Mouse (Mus musculus): ENCODE data around the gene Ift80.
"Not testable (repeated sequence)": the region's sequence is repeated elsewhere in the genome, so short reads cannot be mapped to it uniquely, and the experiment has no call there.

The Ift80 gene

GRCm38 (mm10) chr3:68986550-68986949 lies 17.8 kb downstream of the Ift80 start:
- no peak for DNase-seq (ENCODE audit: low read depth, low spot score)

GRCm38 (mm10) chr3:68980898-68981297 lies 23.5 kb downstream of the Ift80 start:
- no peak for DNase-seq (ENCODE audit: low read depth, low spot score)

- DNase-seq (ENCODE audit: low read depth, low spot score): no peak
Measured at GRCm38 (mm10) chr3:68979187-68979586, 25.2 kb downstream of the Ift80 start.

- no peak for DNase-seq (ENCODE audit: low read depth, low spot score)
Measured at GRCm38 (mm10) chr3:68977696-68978095, 26.7 kb downstream of the Ift80 start.

GRCm38 (mm10) chr3:68975533-68976490 lies 28.6 kb downstream of the Ift80 start:
- DNase-seq (ENCODE audit: low read depth, low spot score): no peak

GRCm38 (mm10) chr3:68974639-68975532 lies 29.5 kb downstream of the Ift80 start:
- DNase-seq (ENCODE audit: low read depth, low spot score): no peak

GRCm38 (mm10) chr3:68973574-68973973 lies 30.8 kb downstream of the Ift80 start:
- DNase-seq (ENCODE audit: low read depth, low spot score): no peak

- DNase-seq (ENCODE audit: low read depth, low spot score): no peak
Measured at GRCm38 (mm10) chr3:68969091-68969590, 35.2 kb downstream of the Ift80 start.

GRCm38 (mm10) chr3:68967404-68967803 lies 37.0 kb downstream of the Ift80 start:
- DNase-seq (ENCODE audit: low read depth, low spot score): no peak

GRCm38 (mm10) chr3:68966527-68967285 lies 37.7 kb downstream of the Ift80 start:
- DNase-seq (ENCODE audit: low read depth, low spot score): no peak

- DNase-seq (ENCODE audit: low read depth, low spot score): no peak
Measured at GRCm38 (mm10) chr3:68964682-68965081, 39.7 kb downstream of the Ift80 start.

- DNase-seq (ENCODE audit: low read depth, low spot score): no peak
Measured at GRCm38 (mm10) chr3:68957413-68957812, 47.0 kb downstream of the Ift80 start.

- DNase-seq (ENCODE audit: low read depth, low spot score): no peak
Measured at GRCm38 (mm10) chr3:68956454-68956853, 47.9 kb downstream of the Ift80 start.

GRCm38 (mm10) chr3:68954487-68954886 lies 49.9 kb downstream of the Ift80 start:
- no peak for DNase-seq (ENCODE audit: low read depth, low spot score)

GRCm38 (mm10) chr3:68952707-68953106 lies 51.7 kb downstream of the Ift80 start:
- DNase-seq (ENCODE audit: low read depth, low spot score): no peak

GRCm38 (mm10) chr3:68951971-68952370 lies 52.4 kb downstream of the Ift80 start:
- DNase-seq (ENCODE audit: low read depth, low spot score): not testable (repeated sequence)

GRCm38 (mm10) chr3:68949381-68949780 lies 55.0 kb downstream of the Ift80 start:
- no peak for DNase-seq (ENCODE audit: low read depth, low spot score)

- DNase-seq (ENCODE audit: low read depth, low spot score): no peak
Measured at GRCm38 (mm10) chr3:68948918-68949317, 55.5 kb downstream of the Ift80 start.

- no peak for DNase-seq (ENCODE audit: low read depth, low spot score)
Measured at GRCm38 (mm10) chr3:68941867-68942266, 62.5 kb downstream of the Ift80 start.

GRCm38 (mm10) chr3:68940311-68940710 lies 64.1 kb downstream of the Ift80 start:
- no peak for DNase-seq (ENCODE audit: low read depth, low spot score)

GRCm38 (mm10) chr3:68939312-68939711 lies 65.1 kb downstream of the Ift80 start:
- no peak for DNase-seq (ENCODE audit: low read depth, low spot score)

All from brain, embryonic 18.5 days (tissue).